Mouse (Mus musculus): ENCODE data around the gene Tubb5. TPM values are rescaled to one million over a fixed set of nuclear protein-coding genes. Genes with fewer than 3 reads are reported as not detected.
A peak's percentile ranks its signal among the peaks of the same experiment; 100 is the strongest.

Gene Tubb5
- polyA plus RNA-seq (2011; ENCODE audit: insufficient read depth, insufficient read length, low read depth, missing spikeins), result 1,430 and 1,461 TPM in 2 replicates

- Histone ChIP-seq H3K4me1 (ENCODE audit: control insufficient read depth, insufficient read depth, low read length) (no peaks in the 10 kb centered on the region), H3K27ac (ENCODE audit: insufficient read depth, low read length) (peak within 1 kb of the TSS; percentile 94), H3K4me3 (ENCODE audit: low read depth, low read length) (peak within 1 kb of the TSS; percentile 98), H3K9ac (ENCODE audit: low read depth, poor library complexity, severe bottlenecking) (peak within 1 kb of the TSS; percentile 64), H3K36me3 (ENCODE audit: control insufficient read depth, insufficient read depth, low read length, poor library complexity, severe bottlenecking) (peaks cover 35% of the 10 kb centered on the region), H3K27me3 (ENCODE audit: control insufficient read depth, insufficient read depth, low read length, poor library complexity, severe bottlenecking) (no peaks in the 10 kb centered on the region), H3K9me3 (replicated peaks; ENCODE audit: control insufficient read depth, insufficient read depth, low read length, poor library complexity, severe bottlenecking) (no peaks in the 10 kb centered on the region)
- TF ChIP-seq CTCF (IDR thresholded peaks at IDR 0.05; ENCODE audit: low read depth, low read length), result no peak
- TF ChIP-seq POLR2A (IDR thresholded peaks at IDR 0.05; ENCODE audit: insufficient read depth, low read length), result peak; percentile 93
These were observed at the start of gene Tubb5 for GRCm38 (mm10) chr17:35838122-35838544. Gene Tubb5, minus strand, starts transcription at chr17:35838306.

- TF ChIP-seq CTCF (IDR thresholded peaks at IDR 0.05; ENCODE audit: low read depth, low read length) (no peak), EP300 (IDR thresholded peaks at IDR 0.05; ENCODE audit: insufficient read depth, low read depth, low read length) (0 out of 2 replicates have a peak, but pooled peaks have one; percentile 34), POLR2A (IDR thresholded peaks at IDR 0.05; ENCODE audit: insufficient read depth, low read length) (peak; percentile 93)
- H3K36me3 ChIP-seq (ENCODE audit: control insufficient read depth, insufficient read depth, low read length, poor library complexity, severe bottlenecking), result peaks cover 56% of the 10 kb centered on the region
- peaks cover 3% of the 10 kb centered on the region for H3K4me1 ChIP-seq (ENCODE audit: control insufficient read depth, insufficient read depth, low read length)
- peak overlapping the region; percentile 93 for H3K9ac ChIP-seq (ENCODE audit: low read depth, poor library complexity, severe bottlenecking)
- H3K27me3 ChIP-seq (ENCODE audit: control insufficient read depth, insufficient read depth, low read length, poor library complexity, severe bottlenecking), result no peaks in the 10 kb centered on the region
- peak overlapping the region; percentile 82 for H3K27ac ChIP-seq (ENCODE audit: insufficient read depth, low read length)
- H3K4me3 ChIP-seq (ENCODE audit: low read depth, low read length), result peak overlapping the region; percentile 89
- no peaks in the 10 kb centered on the region for H3K9me3 ChIP-seq (replicated peaks; ENCODE audit: control insufficient read depth, insufficient read depth, low read length, poor library complexity, severe bottlenecking)
These were observed 49.6 kb upstream of the Tubb5 start for GRCm38 (mm10) chr17:35887725-35888124.

GRCm38 (mm10) chr17:35883777-35884176 is 45.7 kb upstream of the Tubb5 start:
- H3K36me3 ChIP-seq (ENCODE audit: control insufficient read depth, insufficient read depth, low read length, poor library complexity, severe bottlenecking), result peaks cover 18% of the 10 kb centered on the region
- peaks cover 2% of the 10 kb centered on the region for H3K4me1 ChIP-seq (ENCODE audit: control insufficient read depth, insufficient read depth, low read length)
- TF ChIP-seq POLR2A (IDR thresholded peaks at IDR 0.05; ENCODE audit: insufficient read depth, low read length), result no peak
- no peak for TF ChIP-seq EP300 (IDR thresholded peaks at IDR 0.05; ENCODE audit: insufficient read depth, low read depth, low read length)
- no peak for TF ChIP-seq CTCF (IDR thresholded peaks at IDR 0.05; ENCODE audit: low read depth, low read length)
- no peak overlapping the region for H3K4me3 ChIP-seq (ENCODE audit: low read depth, low read length)
- H3K9me3 ChIP-seq (replicated peaks; ENCODE audit: control insufficient read depth, insufficient read depth, low read length, poor library complexity, severe bottlenecking), result no peaks in the 10 kb centered on the region
- no peak overlapping the region for H3K27ac ChIP-seq (ENCODE audit: insufficient read depth, low read length)
- no peaks in the 10 kb centered on the region for H3K27me3 ChIP-seq (ENCODE audit: control insufficient read depth, insufficient read depth, low read length, poor library complexity, severe bottlenecking)
- no peak overlapping the region for H3K9ac ChIP-seq (ENCODE audit: low read depth, poor library complexity, severe bottlenecking)

DNA sequence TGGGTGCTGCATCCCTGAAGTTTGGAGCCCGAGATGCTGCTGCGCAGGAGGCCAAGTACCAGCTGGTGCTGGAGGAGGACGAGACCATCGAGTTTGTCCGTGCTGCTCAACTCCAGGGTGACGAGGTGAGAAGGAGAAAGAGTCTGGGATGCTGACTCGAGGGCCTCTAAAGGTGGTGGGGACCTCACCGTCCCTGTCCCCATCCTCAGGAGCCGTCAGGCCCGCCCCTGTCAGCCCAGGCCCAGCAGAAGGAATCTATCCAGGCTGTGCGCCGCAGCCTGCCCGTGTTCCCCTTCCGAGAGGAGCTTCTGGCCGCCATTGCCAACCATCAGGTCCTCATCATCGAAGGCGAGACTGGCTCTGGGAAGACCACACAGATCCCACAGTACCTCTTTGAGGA is 44.8 kb upstream of the Tubb5 start:
- Histone ChIP-seq H3K4me3 (ENCODE audit: low read depth, low read length) (no peak overlapping the region), H3K27ac (ENCODE audit: insufficient read depth, low read length) (no peak overlapping the region), H3K9ac (ENCODE audit: low read depth, poor library complexity, severe bottlenecking) (no peak overlapping the region), H3K27me3 (ENCODE audit: control insufficient read depth, insufficient read depth, low read length, poor library complexity, severe bottlenecking) (no peaks in the 10 kb centered on the region), H3K4me1 (ENCODE audit: control insufficient read depth, insufficient read depth, low read length) (peaks cover 2% of the 10 kb centered on the region), H3K9me3 (replicated peaks; ENCODE audit: control insufficient read depth, insufficient read depth, low read length, poor library complexity, severe bottlenecking) (no peaks in the 10 kb centered on the region), H3K36me3 (ENCODE audit: control insufficient read depth, insufficient read depth, low read length, poor library complexity, severe bottlenecking) (peaks cover 16% of the 10 kb centered on the region)
- TF ChIP-seq EP300 (IDR thresholded peaks at IDR 0.05; ENCODE audit: insufficient read depth, low read depth, low read length), result no peak

GRCm38 (mm10) chr17:35879245-35880057 is 41.3 kb upstream of the Tubb5 start, which contains the start of gene Dhx16:
Gene Dhx16, plus strand, starts transcription at chr17:35879819.
- peak within 1 kb of the TSS; percentile 77 for H3K9ac ChIP-seq (ENCODE audit: low read depth, poor library complexity, severe bottlenecking)
- H3K4me3 ChIP-seq (ENCODE audit: low read depth, low read length), result peak within 1 kb of the TSS; percentile 78
- no peak within 1 kb of the TSS for H3K27ac ChIP-seq (ENCODE audit: insufficient read depth, low read length)
- H3K36me3 ChIP-seq (ENCODE audit: control insufficient read depth, insufficient read depth, low read length, poor library complexity, severe bottlenecking), result peaks cover 11% of the 10 kb centered on the region
- H3K4me1 ChIP-seq (ENCODE audit: control insufficient read depth, insufficient read depth, low read length), result peaks cover 2% of the 10 kb centered on the region
- no peaks in the 10 kb centered on the region for H3K9me3 ChIP-seq (replicated peaks; ENCODE audit: control insufficient read depth, insufficient read depth, low read length, poor library complexity, severe bottlenecking)
- 0 out of 2 replicates have a peak, but pooled peaks have one; percentile 62 for TF ChIP-seq EP300 (IDR thresholded peaks at IDR 0.05; ENCODE audit: insufficient read depth, low read depth, low read length)
- TF ChIP-seq CTCF (IDR thresholded peaks at IDR 0.05; ENCODE audit: low read depth, low read length), result peak; percentile 78
- no peak for TF ChIP-seq POLR2A (IDR thresholded peaks at IDR 0.05; ENCODE audit: insufficient read depth, low read length)
- H3K27me3 ChIP-seq (ENCODE audit: control insufficient read depth, insufficient read depth, low read length, poor library complexity, severe bottlenecking), result no peaks in the 10 kb centered on the region

- TF ChIP-seq POLR2A (IDR thresholded peaks at IDR 0.05; ENCODE audit: insufficient read depth, low read length), result no peak
- TF ChIP-seq CTCF (IDR thresholded peaks at IDR 0.05; ENCODE audit: low read depth, low read length), result no peak
- no peak for TF ChIP-seq EP300 (IDR thresholded peaks at IDR 0.05; ENCODE audit: insufficient read depth, low read depth, low read length)
- Histone ChIP-seq H3K9me3 (replicated peaks; ENCODE audit: control insufficient read depth, insufficient read depth, low read length, poor library complexity, severe bottlenecking) (no peaks in the 10 kb centered on the region), H3K36me3 (ENCODE audit: control insufficient read depth, insufficient read depth, low read length, poor library complexity, severe bottlenecking) (0 out of 2 replicates have a peak, but pooled peaks cover 3% of the 10 kb centered on the region), H3K4me1 (ENCODE audit: control insufficient read depth, insufficient read depth, low read length) (peaks cover 2% of the 10 kb centered on the region), H3K27me3 (ENCODE audit: control insufficient read depth, insufficient read depth, low read length, poor library complexity, severe bottlenecking) (no peaks in the 10 kb centered on the region), H3K9ac (ENCODE audit: low read depth, poor library complexity, severe bottlenecking) (no peak overlapping the region), H3K4me3 (ENCODE audit: low read depth, low read length) (no peak overlapping the region), H3K27ac (ENCODE audit: insufficient read depth, low read length) (no peak overlapping the region)
These were observed 36.6 kb upstream of the Tubb5 start for GRCm38 (mm10) chr17:35874721-35875120.
